Mouse (Mus musculus): ENCODE data around the gene Aarsd1.

- TF ChIP-seq CTCF (IDR thresholded peaks at IDR 0.05; ENCODE audit: control insufficient read depth, insufficient read depth, insufficient replicate concordance, low read depth, low read length) (no peak), POLR2A (IDR thresholded peaks at IDR 0.05; ENCODE audit: control insufficient read depth, low read depth, low read length) (no peak)
These were observed 18.4 kb upstream of the Aarsd1 start for GRCm38 (mm10) chr11:101435831-101436230.

All from testis, adult 2 months (tissue).